Mouse (Mus musculus): Measurements from ENCODE around the gene Klhl36. TPM values are rescaled to one million over a fixed set of nuclear protein-coding genes. Genes with fewer than 3 reads are reported as not detected.
"Not testable (repeated sequence)": the region's sequence is repeated elsewhere in the genome, so short reads cannot be mapped to it uniquely, and the experiment has no call there.

Gene Klhl36
- total RNA-seq, 2 experiments from 2014 or later, result 1.6 to 2.5 TPM

- ATAC-seq (replicated peaks; ENCODE audit: low FRiP score, poor library complexity, severe bottlenecking), result no peak
Observed at GRCm38 (mm10) chr8:119832931-119833330, 29.1 kb upstream of the Klhl36 start.

GRCm38 (mm10) chr8:119834676-119835075 lies 27.4 kb upstream of the Klhl36 start:
- no peak for ATAC-seq (replicated peaks; ENCODE audit: low FRiP score, poor library complexity, severe bottlenecking)

- ATAC-seq (replicated peaks; ENCODE audit: low FRiP score, poor library complexity, severe bottlenecking), result no peak
Observed at GRCm38 (mm10) chr8:119835270-119835669, 26.8 kb upstream of the Klhl36 start.

DNA sequence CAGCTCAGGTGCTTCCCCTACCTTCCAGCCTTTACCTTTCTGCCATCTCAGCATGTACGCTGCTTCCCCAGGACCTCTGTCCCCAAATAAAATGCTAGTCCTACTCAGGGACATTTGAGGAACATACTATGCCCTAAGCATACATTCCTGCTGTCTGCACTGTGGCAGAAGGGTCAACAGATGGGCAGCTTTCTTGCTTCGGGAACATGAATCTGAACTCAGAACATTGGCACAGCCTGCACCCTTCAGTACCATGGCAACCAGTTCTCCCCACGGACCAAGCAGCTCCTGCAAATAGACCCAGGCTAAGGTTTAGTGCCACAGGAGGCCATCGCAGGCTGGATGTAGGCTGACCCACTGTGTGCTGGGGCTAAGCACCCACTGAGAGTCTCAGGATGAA lies 25.2 kb upstream of the Klhl36 start:
- no peak for ATAC-seq (replicated peaks; ENCODE audit: low FRiP score, poor library complexity, severe bottlenecking)

GRCm38 (mm10) chr8:119837553-119838071 lies 24.5 kb upstream of the Klhl36 start:
- ATAC-seq (replicated peaks; ENCODE audit: low FRiP score, poor library complexity, severe bottlenecking), result no peak

DNA sequence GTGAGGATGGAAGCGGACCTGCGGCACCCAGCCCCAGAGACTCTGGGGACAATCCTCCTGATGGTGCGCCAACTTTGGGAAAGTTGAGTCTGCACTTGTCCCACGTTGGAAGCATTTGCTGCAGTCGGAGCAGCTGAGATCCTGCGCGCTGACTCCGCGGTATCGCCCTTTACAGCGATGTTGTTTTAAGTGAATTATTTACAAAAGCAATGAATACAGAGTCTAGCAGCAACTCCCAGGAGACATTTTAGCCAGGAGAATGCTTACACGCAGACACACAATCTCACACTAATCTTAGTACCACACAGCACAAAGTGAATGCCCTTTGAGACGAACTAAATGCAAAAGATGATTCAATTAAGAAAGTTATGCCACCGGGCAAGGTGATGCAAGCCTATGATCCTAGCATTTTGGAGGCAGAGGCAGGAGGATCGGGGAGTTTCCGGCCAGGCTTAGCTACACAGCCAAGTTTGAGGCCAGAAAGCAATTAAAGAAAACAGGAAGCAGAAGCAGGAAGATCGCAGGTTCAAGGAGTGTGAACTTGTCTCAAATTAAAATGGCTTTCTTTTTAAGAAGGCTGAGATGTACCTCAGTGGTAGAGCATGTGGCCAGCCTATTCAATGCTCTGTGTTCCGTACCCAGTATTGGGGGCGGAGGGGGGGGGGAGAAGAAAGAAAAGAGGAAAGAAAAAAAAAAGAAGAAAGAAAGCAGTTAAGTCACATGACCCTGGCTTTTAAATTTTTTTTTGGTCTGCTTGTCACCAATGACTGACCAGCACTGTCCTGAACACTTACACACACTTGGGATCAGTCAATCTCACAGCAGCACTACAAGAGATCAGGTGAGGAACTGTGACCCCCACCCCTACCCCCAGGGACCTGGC lies 23.7 kb upstream of the Klhl36 start:
- ATAC-seq (replicated peaks; ENCODE audit: low FRiP score, poor library complexity, severe bottlenecking), result no peak

DNA sequence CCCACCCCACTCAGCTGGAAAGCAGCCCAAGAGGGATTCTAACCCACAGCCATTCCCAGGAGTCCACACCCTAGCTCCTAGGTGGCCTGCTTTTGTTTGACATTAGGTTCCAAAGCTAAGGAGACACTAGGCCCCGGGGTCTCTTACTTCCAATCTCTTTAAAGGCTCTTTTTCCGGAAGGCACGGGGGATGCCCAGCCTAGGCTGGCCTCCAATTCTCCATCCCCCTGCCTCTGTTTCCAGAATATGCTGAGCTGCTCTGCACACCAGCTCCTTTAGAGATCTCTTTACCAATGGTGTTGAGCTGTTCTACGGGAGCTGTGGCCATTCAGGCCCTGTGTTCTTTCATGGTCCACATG lies 23.1 kb upstream of the Klhl36 start:
- no peak for ATAC-seq (replicated peaks; ENCODE audit: low FRiP score, poor library complexity, severe bottlenecking)

DNA sequence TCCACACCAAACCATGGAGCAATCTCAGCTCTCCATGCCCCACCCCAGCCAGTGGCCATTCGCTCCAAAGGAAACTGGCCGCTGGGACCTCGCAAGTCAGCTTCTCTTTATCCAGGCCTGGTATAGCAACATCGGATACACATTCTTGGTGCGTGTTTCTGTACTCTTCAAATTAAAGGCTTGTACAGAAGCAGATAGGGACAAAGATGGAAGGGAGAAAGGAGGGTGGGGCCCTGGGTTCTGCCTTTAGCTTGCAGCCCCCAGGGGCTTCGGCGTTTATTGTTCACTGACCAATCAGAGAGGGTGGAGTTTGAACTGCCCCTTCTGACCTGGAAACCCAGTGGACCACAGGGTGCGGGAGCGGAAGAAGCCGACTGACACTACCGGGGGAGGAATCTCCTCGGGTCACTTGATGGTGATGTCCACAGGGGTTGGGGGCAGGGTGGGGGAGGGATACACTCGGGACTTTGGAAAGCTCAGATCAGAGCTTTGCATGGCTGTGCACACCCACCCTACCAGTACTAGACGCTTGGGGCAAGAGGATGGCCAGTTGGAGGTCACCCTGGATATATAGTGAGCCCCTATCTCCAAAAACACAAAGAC lies 22.5 kb upstream of the Klhl36 start:
- ATAC-seq (replicated peaks; ENCODE audit: low FRiP score, poor library complexity, severe bottlenecking), result no peak

DNA sequence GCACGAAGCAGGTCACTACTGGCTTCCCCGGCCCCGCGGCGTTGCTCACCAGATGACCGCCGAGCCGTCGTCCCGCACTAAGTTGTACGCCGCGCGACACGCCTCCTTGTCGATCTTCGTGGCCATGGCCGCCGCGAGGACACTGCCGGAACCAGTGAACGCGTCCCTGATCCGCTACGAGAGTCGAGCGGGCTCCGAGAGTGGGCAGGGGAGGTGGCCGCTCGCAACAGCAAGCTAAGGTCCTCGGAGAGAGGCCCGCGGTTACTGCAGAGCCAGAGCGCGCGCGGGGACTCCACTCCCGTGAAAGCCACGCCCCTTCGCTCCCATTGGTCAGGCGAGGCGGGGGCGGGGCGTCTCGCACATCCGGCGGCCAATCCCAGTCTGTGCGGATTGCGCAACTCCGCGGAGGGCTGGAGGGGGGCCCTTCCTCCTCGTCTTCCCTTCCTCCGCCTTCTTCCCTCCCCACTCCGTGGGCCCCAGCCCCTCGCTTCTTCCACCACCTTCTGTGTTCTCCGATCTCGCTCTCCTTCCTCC lies 21.7 kb upstream of the Klhl36 start, which contains the start of gene Cotl1:
Cotl1 (minus strand) TSS at position 270 of the 534 bp plus-strand sequence.
- peak; percentile 97 for ATAC-seq (replicated peaks; ENCODE audit: low FRiP score, poor library complexity, severe bottlenecking)

DNA sequence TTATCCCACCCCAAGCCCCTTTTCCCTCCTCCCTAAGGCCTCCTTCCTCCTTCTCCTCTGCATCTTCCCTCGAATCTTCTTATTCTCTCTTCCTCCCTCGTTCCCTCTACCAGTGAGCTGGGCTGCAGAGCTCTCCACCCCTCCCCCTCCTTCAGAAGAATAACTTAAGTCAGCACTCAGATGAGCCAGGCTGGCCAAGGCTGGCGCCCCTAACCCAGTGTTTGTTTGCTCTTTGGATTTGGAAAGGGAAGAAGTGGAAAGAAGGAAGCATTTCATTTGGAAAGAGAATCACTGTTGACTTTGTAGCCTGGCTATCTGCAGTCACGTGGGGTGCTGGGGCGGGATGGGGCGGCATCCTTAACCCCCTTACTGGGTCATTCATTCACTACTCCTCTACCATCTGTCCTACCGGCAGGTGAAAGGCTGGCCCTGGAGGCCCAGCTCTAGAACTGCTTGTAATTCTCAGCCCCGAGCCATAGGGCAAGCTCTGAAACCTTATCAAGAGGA lies 21.1 kb upstream of the Klhl36 start:
- ATAC-seq (replicated peaks; ENCODE audit: low FRiP score, poor library complexity, severe bottlenecking), result no peak

- no peak for ATAC-seq (replicated peaks; ENCODE audit: low FRiP score, poor library complexity, severe bottlenecking)
Observed at GRCm38 (mm10) chr8:119843444-119843843, 18.6 kb upstream of the Klhl36 start.

DNA sequence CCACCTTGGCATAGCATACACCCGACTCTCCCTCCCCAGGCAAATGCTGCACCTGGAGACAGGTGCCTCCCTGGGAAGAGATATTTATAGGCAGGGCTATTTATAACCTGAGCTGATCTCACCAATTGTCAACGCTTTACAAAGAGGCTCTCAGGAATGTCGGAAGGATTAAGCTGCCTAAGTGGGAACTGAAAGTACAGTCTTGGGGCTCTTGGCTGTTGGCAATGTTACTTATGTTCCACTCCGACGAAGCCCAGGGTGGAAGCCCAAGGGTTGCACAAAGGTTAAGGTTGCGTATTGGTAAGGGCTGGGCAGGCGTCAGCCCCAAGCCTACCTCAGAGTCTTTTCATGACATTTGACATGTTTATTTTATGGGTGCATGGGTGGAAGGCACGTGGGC lies 17.5 kb upstream of the Klhl36 start:
- no peak for ATAC-seq (replicated peaks; ENCODE audit: low FRiP score, poor library complexity, severe bottlenecking)

- ATAC-seq (replicated peaks; ENCODE audit: low FRiP score, poor library complexity, severe bottlenecking), result not testable (repeated sequence)
Observed at GRCm38 (mm10) chr8:119845741-119846140, 16.3 kb upstream of the Klhl36 start.

DNA sequence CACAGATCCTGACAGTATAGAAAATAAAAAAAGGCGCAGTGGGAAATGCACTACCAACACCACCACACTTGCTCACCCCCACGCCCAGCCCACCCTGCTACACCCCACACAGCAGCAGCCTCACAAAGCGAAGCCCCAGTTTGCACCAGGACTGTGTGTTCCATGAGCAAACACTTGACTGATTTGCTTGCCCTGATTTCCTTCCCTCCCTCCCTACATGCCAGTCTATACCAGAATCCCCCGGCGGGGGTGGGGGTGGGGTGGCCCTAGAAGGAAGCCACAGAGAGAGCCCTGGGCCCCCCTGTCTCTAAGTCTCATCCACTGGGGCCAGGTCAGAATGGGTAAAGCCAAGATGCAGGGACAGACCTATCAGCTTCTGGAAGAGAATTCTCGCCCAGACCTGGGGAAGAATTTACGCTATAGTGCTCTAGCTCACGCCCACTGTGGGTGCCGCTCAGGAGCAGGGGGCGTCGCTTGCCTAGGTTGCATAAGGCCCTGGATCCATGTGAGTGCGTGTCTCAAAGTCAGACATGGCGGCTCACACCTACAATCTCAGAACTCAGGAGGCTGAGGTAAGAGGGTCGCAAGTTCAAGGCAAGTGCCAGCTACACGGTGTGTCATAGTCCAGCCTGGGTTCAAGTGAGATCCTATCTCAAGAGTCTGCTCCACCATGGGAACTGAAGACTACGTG lies 14.7 kb upstream of the Klhl36 start:
- 0 out of 2 replicates have a peak, but pooled peaks have one; percentile 17 for ATAC-seq (replicated peaks; ENCODE audit: low FRiP score, poor library complexity, severe bottlenecking)

DNA sequence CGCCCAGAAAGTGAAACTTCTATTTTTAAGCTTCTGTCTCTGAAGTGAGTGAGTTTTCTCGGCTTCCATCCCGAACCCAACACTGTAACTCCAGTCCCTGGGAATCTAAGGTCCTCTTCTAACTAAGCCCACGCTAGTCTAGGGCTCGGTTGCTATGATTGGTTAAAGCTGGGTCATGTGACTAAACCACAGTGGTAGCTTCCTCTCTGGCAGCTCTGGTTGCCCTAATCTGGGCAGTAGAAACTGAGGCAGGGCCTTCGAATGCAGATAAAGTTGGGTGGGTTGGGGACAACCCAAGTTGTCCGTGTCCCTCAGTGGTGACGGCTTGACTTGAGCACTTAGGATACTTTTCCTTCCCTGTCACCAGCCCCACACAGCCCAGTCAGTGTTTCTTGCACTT lies 8.5 kb upstream of the Klhl36 start:
- no peak for ATAC-seq (replicated peaks; ENCODE audit: low FRiP score, poor library complexity, severe bottlenecking)

DNA sequence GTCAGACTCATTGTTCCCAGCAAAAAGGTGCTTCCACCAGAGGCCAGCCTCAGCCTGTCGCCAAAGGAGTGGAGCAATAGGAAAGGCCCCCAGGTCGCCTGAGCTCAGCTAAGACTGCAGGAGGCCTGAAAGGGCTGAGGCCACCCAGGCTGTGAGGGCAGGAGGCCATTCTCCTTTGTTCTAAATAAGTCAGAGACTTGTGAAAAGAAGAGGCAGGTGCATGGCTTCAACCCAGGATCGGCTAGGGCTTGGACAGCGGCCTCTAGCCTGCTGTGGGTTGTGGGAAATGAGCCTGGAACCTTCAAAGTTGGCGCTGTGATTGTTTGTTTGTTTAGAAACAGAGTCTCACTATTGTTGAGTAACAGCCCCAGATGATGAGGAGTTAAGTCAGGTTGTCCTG lies 8.0 kb upstream of the Klhl36 start:
- no peak for ATAC-seq (replicated peaks; ENCODE audit: low FRiP score, poor library complexity, severe bottlenecking)

DNA sequence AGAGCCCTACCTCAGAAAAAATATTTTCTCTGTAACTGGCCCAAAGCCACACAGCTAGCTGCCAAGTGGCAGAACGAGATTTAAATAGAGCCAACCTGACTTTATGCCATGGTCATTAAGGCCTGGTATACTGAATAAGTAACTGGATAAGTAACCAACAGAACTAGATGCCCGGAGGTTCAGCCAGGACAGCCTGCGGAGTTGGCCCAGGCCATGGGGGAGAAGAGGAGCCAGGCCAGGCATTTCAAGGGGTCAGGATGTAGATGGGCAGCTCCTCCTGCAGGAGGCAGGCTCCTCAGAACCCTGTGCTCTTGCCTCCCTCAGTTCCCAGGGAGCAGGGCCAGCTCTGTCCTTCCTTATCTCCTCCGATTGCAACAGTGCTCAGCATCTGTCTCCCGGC lies 6.4 kb upstream of the Klhl36 start:
- ATAC-seq (replicated peaks; ENCODE audit: low FRiP score, poor library complexity, severe bottlenecking), result no peak

GRCm38 (mm10) chr8:119857767-119858166 lies 4.3 kb upstream of the Klhl36 start:
- no peak for ATAC-seq (replicated peaks; ENCODE audit: low FRiP score, poor library complexity, severe bottlenecking)

DNA sequence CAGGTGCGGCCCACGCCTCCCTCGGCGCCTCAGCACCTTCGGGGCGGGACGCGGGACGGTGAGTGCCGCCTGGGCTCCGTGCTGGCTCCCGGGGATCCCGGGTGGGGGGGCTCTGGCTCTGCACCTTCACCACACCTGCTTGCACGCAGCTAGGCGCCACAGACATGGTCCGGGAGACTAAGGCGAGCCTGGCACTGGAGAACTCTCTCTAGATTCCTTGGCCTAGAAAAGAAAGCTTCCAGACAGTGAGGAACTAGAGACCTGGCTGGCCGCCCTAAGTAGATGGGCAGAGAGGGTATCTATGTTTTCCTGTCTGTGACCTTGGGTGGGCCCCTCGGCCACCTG lies 296 bp downstream of the Klhl36 start:
- no peak for ATAC-seq (replicated peaks; ENCODE audit: low FRiP score, poor library complexity, severe bottlenecking)

DNA sequence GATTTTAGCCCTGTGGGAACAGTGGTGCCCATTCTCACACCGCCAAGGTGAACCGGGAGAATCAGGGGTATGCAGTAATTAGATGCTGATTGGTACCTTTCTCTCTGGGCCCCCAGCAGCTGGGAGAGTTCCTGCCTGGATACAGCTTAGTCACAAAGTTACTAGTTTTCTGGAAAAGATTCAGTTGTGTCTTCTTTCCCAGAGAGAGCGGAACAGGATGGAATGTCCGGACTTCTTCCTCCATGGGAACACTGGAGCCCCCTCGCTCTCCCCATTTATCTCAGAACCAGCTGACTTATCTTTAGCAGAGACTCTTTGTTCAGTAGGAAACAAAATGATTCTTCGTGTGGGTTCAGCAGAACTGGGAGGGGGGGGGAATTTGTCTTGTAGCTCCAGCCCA lies 683 bp downstream of the Klhl36 start:
- no peak for ATAC-seq (replicated peaks; ENCODE audit: low FRiP score, poor library complexity, severe bottlenecking)

Measured in erythroblast, adult 5-6 weeks (primary cell).